Mouse (Mus musculus) gastrocnemius, postnatal 10 days (tissue): Measurements from ENCODE around the gene Grid2ip. TPM values are rescaled to one million over a fixed set of nuclear protein-coding genes. Genes with fewer than 3 reads are reported as not detected.
"Not testable (repeated sequence)": the region's sequence is repeated elsewhere in the genome, so short reads cannot be mapped to it uniquely, and the experiment has no call there.

Experiments
- DNase-seq: peaks from one replicate; pipeline ENCODE4 v3.0.0; 2021; ENCODE audit warnings: mixed read lengths
- total RNA-seq, 2 experiments: library from RNA; stranded (reverse); gene quantifications; 2 replicates each; pipeline ENCODE4 v1.2.3; 2021

The Grid2ip gene
- total RNA-seq, 2 experiments from 2014 or later, result 0.05 to 0.11 TPM

GRCm38 (mm10) chr5:143363678-143364615 lies 6.8 kb downstream of the Grid2ip start:
- DNase-seq, result no peak

- no peak for DNase-seq
Measured at GRCm38 (mm10) chr5:143367931-143368330, 10.8 kb downstream of the Grid2ip start.

- no peak for DNase-seq
Measured at GRCm38 (mm10) chr5:143369611-143370255, 12.6 kb downstream of the Grid2ip start.

- no peak for DNase-seq
Measured at GRCm38 (mm10) chr5:143370416-143371145, 13.4 kb downstream of the Grid2ip start.

GRCm38 (mm10) chr5:143371146-143371510 lies 14.0 kb downstream of the Grid2ip start:
- no peak for DNase-seq

GRCm38 (mm10) chr5:143372818-143373217 lies 15.7 kb downstream of the Grid2ip start:
- peak; percentile 24 for DNase-seq

- peak; percentile 79 for DNase-seq
Measured at GRCm38 (mm10) chr5:143375242-143375641, 18.1 kb downstream of the Grid2ip start.

- no peak for DNase-seq
Measured at GRCm38 (mm10) chr5:143376156-143376555, 19.0 kb downstream of the Grid2ip start.

- no peak for DNase-seq
Measured at GRCm38 (mm10) chr5:143386797-143387621, 29.9 kb downstream of the Grid2ip start.

GRCm38 (mm10) chr5:143394184-143394583 lies 37.0 kb downstream of the Grid2ip start:
- no peak for DNase-seq

GRCm38 (mm10) chr5:143394966-143395365 lies 37.8 kb downstream of the Grid2ip start:
- not testable (repeated sequence) for DNase-seq

GRCm38 (mm10) chr5:143395649-143396048 lies 38.5 kb downstream of the Grid2ip start:
- no peak for DNase-seq

GRCm38 (mm10) chr5:143400501-143400900 lies 43.4 kb downstream of the Grid2ip start:
- DNase-seq, result no peak

- DNase-seq, result no peak
Measured at GRCm38 (mm10) chr5:143401556-143401955, 44.4 kb downstream of the Grid2ip start.

- DNase-seq, result peak; percentile 94
Measured at GRCm38 (mm10) chr5:143403221-143404147, 46.3 kb downstream of the Grid2ip start, which contains the start of gene Kdelr2. Gene Kdelr2 (plus strand): TSS chr5:143403838.

GRCm38 (mm10) chr5:143404148-143404930 lies 47.2 kb downstream of the Grid2ip start:
- DNase-seq, result no peak

GRCm38 (mm10) chr5:143405200-143405599 lies 48.1 kb downstream of the Grid2ip start:
- no peak for DNase-seq

GRCm38 (mm10) chr5:143406548-143406947 lies 49.4 kb downstream of the Grid2ip start:
- DNase-seq, result no peak

GRCm38 (mm10) chr5:143409239-143409638 lies 52.1 kb downstream of the Grid2ip start:
- DNase-seq, result no peak
